Mouse (Mus musculus) macrophage (primary cell): ENCODE measurements around the gene Usp49. TPM values are rescaled to one million over a fixed set of nuclear protein-coding genes. Genes with fewer than 3 reads are reported as not detected.
A peak's percentile ranks its signal among the peaks of the same experiment; 100 is the strongest.

Experiments
- H3K27ac ChIP-seq: fragments of 350-480 bp; formaldehyde crosslinking; 2 replicates; pipeline ENCODE4 v1.9.0; 2021
- H3K36me3 ChIP-seq: fragments of 350-480 bp; formaldehyde crosslinking; 2 replicates; pipeline ENCODE4 v1.9.0; 2021; ENCODE audit errors: inconsistent target
- H3K4me3 ChIP-seq: fragments of 350-480 bp; formaldehyde crosslinking; 2 replicates; pipeline ENCODE4 v1.9.0; 2021; ENCODE audit errors: inconsistent target
- H3K79me2 ChIP-seq: fragments of 350-480 bp; formaldehyde crosslinking; 2 replicates; pipeline ENCODE4 v1.9.0; 2021; ENCODE audit errors: inconsistent target
- WGBS: methylation state at CpG from one replicate; pipeline ENCODE4 v1.1.7; 2026; ENCODE audit warnings: inconsistent platforms; ENCODE audit not compliant: missing documents; 5-methylcytosine and 5-hydroxymethylcytosine counted together
- polyA plus RNA-seq: library from polyadenylated mRNA; stranded (reverse); fragments of 250-400 nt; gene quantifications from 3 replicates; pipeline ENCODE4 v1.2.4, GENCODE M21; 2018; ENCODE audit warnings: inconsistent platforms

Usp49 gene
- polyA plus RNA-seq, 1 experiment from 2014 or later: 2.3 TPM

- under 1% methylated on average over 70 of the region's 70 CpGs for WGBS
Measured at GRCm38 (mm10) chr17:47687409-47688343, 57.2 kb downstream of the Usp49 start.

GRCm38 (mm10) chr17:47688344-47688607 is 57.8 kb downstream of the Usp49 start, which contains the start of gene Tomm6:
Tomm6 (minus strand) TSS chr17:47688386.
- H3K36me3 ChIP-seq: no peaks in the 10 kb centered on the region; the same call in 1 of the 2 replicates
- WGBS: 1% methylated on average over 9 of the region's 9 CpGs
- peak within 1 kb of the TSS; percentile 65 for H3K27ac ChIP-seq

More at GRCm38 (mm10) chr17:47687409-47688343, 57.2 kb downstream of the Usp49 start:
- peaks cover 11% of the 10 kb centered on the region; the same call in 1 of the 2 replicates for H3K79me2 ChIP-seq
- no peaks in the 10 kb centered on the region; the same call in 1 of the 2 replicates for H3K36me3 ChIP-seq
- H3K4me3 ChIP-seq: peak overlapping the region; percentile 87
- peak overlapping the region; percentile 65 for H3K27ac ChIP-seq

GRCm38 (mm10) chr17:47688608-47689575 is 58.4 kb downstream of the Usp49 start, which contains the start of gene Frs3:
Frs3 (plus strand) TSS chr17:47689030.
- Histone ChIP-seq H3K36me3 (no peaks in the 10 kb centered on the region; the same call in 1 of the 2 replicates), H3K4me3 (peak within 1 kb of the TSS; percentile 87), H3K27ac (peak within 1 kb of the TSS; percentile 65), H3K79me2 (peaks cover 11% of the 10 kb centered on the region; the same call in 1 of the 2 replicates)
- 4% methylated on average over 46 of the region's 58 CpGs for WGBS

More at GRCm38 (mm10) chr17:47688344-47688607, 57.8 kb downstream of the Usp49 start, which contains the start of gene Tomm6:
- peak within 1 kb of the TSS; percentile 87 for H3K4me3 ChIP-seq
- peaks cover 11% of the 10 kb centered on the region; the same call in 1 of the 2 replicates for H3K79me2 ChIP-seq

- H3K27ac ChIP-seq: no peak overlapping the region
- no peak overlapping the region for H3K4me3 ChIP-seq
- 93% methylated on average over 7 of the region's 8 CpGs for WGBS
- peaks cover 11% of the 10 kb centered on the region; the same call in 1 of the 2 replicates for H3K79me2 ChIP-seq
- no peaks in the 10 kb centered on the region; the same call in 1 of the 2 replicates for H3K36me3 ChIP-seq
Measured at GRCm38 (mm10) chr17:47689894-47690293, 59.4 kb downstream of the Usp49 start.

GRCm38 (mm10) chr17:47691650-47692049 is 61.2 kb downstream of the Usp49 start:
- Histone ChIP-seq H3K27ac (no peak overlapping the region), H3K36me3 (no peaks in the 10 kb centered on the region), H3K4me3 (no peak overlapping the region), H3K79me2 (peaks cover 11% of the 10 kb centered on the region; the same call in 1 of the 2 replicates)
- WGBS: 90% methylated on average over 3 of the region's 3 CpGs

- H3K79me2 ChIP-seq: no peaks in the 10 kb centered on the region
- no peaks in the 10 kb centered on the region for H3K36me3 ChIP-seq
- 71% methylated on average over 12 of the region's 13 CpGs for WGBS
- peak overlapping the region; percentile 32 for H3K4me3 ChIP-seq
- no peak overlapping the region for H3K27ac ChIP-seq
Measured at GRCm38 (mm10) chr17:47693671-47694441, 63.4 kb downstream of the Usp49 start.

- no peaks in the 10 kb centered on the region for H3K36me3 ChIP-seq
- no peak within 1 kb of the TSS for H3K27ac ChIP-seq
Measured at GRCm38 (mm10) chr17:47694442-47694502, 63.8 kb downstream of the Usp49 start, which contains the start of gene Gm21981. Gm21981 (minus strand) TSS chr17:47694455.

GRCm38 (mm10) chr17:47694503-47695336 is 64.2 kb downstream of the Usp49 start, which contains the start of gene Prickle4:
Prickle4 (minus strand) TSS chr17:47694736.
- Histone ChIP-seq H3K27ac (no peak within 1 kb of the TSS), H3K79me2 (no peaks in the 10 kb centered on the region), H3K4me3 (peak within 1 kb of the TSS; percentile 32), H3K36me3 (no peaks in the 10 kb centered on the region)
- WGBS: under 1% methylated on average over 65 of the region's 82 CpGs

More at GRCm38 (mm10) chr17:47694442-47694502, 63.8 kb downstream of the Usp49 start, which contains the start of gene Gm21981:
- H3K4me3 ChIP-seq: peak within 1 kb of the TSS; percentile 32
- no peaks in the 10 kb centered on the region for H3K79me2 ChIP-seq
- 0% methylated on average over 3 of the region's 3 CpGs for WGBS

- WGBS: 2% methylated on average over 16 of the region's 23 CpGs
- H3K79me2 ChIP-seq: no peaks in the 10 kb centered on the region
- H3K27ac ChIP-seq: no peak overlapping the region
- H3K4me3 ChIP-seq: peak overlapping the region; percentile 17; the same call in 1 of the 2 replicates
- H3K36me3 ChIP-seq: no peaks in the 10 kb centered on the region
Measured at GRCm38 (mm10) chr17:47695337-47695710, 64.8 kb downstream of the Usp49 start.

- Histone ChIP-seq H3K79me2 (no peaks in the 10 kb centered on the region), H3K36me3 (no peaks in the 10 kb centered on the region), H3K27ac (no peak overlapping the region), H3K4me3 (no peak overlapping the region)
- WGBS: 92% methylated on average over 10 of the region's 10 CpGs
Measured at GRCm38 (mm10) chr17:47698156-47698555, 67.7 kb downstream of the Usp49 start.

GRCm38 (mm10) chr17:47699055-47699454 is 68.6 kb downstream of the Usp49 start:
- H3K79me2 ChIP-seq: no peaks in the 10 kb centered on the region
- H3K4me3 ChIP-seq: no peak overlapping the region
- WGBS: 82% methylated on average over 2 of the region's 2 CpGs
- H3K36me3 ChIP-seq: no peaks in the 10 kb centered on the region
- H3K27ac ChIP-seq: no peak overlapping the region

GRCm38 (mm10) chr17:47701793-47702192 is 71.3 kb downstream of the Usp49 start:
- Histone ChIP-seq H3K4me3 (no peak overlapping the region), H3K79me2 (no peaks in the 10 kb centered on the region), H3K36me3 (no peaks in the 10 kb centered on the region), H3K27ac (no peak overlapping the region)
- 89% methylated on average over 9 of the region's 9 CpGs for WGBS

- no peaks in the 10 kb centered on the region for H3K36me3 ChIP-seq
- H3K27ac ChIP-seq: no peak overlapping the region
- no peak overlapping the region for H3K4me3 ChIP-seq
- 91% methylated on average over 28 of the region's 28 CpGs for WGBS
- no peaks in the 10 kb centered on the region for H3K79me2 ChIP-seq
Measured at GRCm38 (mm10) chr17:47702548-47703345, 72.3 kb downstream of the Usp49 start.
